Mouse (Mus musculus) neural tube, embryonic 11.5 days (tissue): ENCODE data around the gene Elmsan1. TPM values are rescaled to one million over a fixed set of nuclear protein-coding genes. Genes with fewer than 3 reads are reported as not detected.

ENCODE experiments used
- ATAC-seq: fragments of 200-750 bp; cut with Nextera tagmentation; 2 replicates; pipeline ENCODE4 v1.8.0; 2017; ENCODE audit warnings: moderate number of reproducible peaks, mild to moderate bottlenecking, moderate TSS enrichment, moderate library complexity; ENCODE audit not compliant: insufficient read depth, low FRiP score, low TSS enrichment
- DNase-seq: peaks from one replicate; pipeline ENCODE4 v3.0.0-alpha.2; 2015; ENCODE audit warnings: low spot score
- H3K27ac ChIP-seq: fragments of 300-500 bp; sonication (generic); 2 replicates; pipeline ENCODE4 v1.5.1; 2014; ENCODE audit warnings: low read depth, mild to moderate bottlenecking, low read length
- H3K27me3 ChIP-seq: fragments of 300-500 bp; sonication (generic); 2 replicates; pipeline ENCODE4 v1.6.1; 2014; ENCODE audit warnings: mild to moderate bottlenecking, low read length, mixed read lengths; ENCODE audit not compliant: control insufficient read depth, insufficient read depth
- H3K36me3 ChIP-seq: fragments of 300-500 bp; sonication (generic); 2 replicates; pipeline ENCODE4 v1.6.1; 2014; ENCODE audit warnings: mild to moderate bottlenecking, low read length, moderate library complexity, mixed read lengths; ENCODE audit not compliant: control insufficient read depth, insufficient read depth
- H3K4me1 ChIP-seq: fragments of 300-500 bp; sonication (generic); 2 replicates; pipeline ENCODE4 v1.6.1; 2014; ENCODE audit warnings: low read length, mixed read lengths; ENCODE audit not compliant: control insufficient read depth, insufficient read depth
- H3K4me2 ChIP-seq: fragments of 300-500 bp; sonication (generic); 2 replicates; pipeline ENCODE4 v1.6.1; 2014; ENCODE audit warnings: low read depth, mild to moderate bottlenecking, moderate library complexity
- H3K4me3 ChIP-seq: fragments of 300-500 bp; sonication (generic); 2 replicates; pipeline ENCODE4 v1.5.1; 2014; ENCODE audit warnings: low read depth, low read length
- H3K9ac ChIP-seq: fragments of 300-500 bp; sonication (generic); 2 replicates; pipeline ENCODE4 v1.6.1; 2014; ENCODE audit warnings: mild to moderate bottlenecking, low read length
- H3K9me3 ChIP-seq: fragments of 300-500 bp; sonication (generic); 2 replicates; pipeline ENCODE4 v1.6.1; 2016; ENCODE audit warnings: low read length; ENCODE audit not compliant: control insufficient read depth
- WGBS: fragments of 180-500 bp; shearing (Covaris S2); extraction: QIAGEN DNeasy Blood & Tissue Kit; methylation state at CpG from one replicate; pipeline ENCODE4 v1.1.7; 2014; 5-methylcytosine and 5-hydroxymethylcytosine counted together
- polyA plus RNA-seq: library from polyadenylated mRNA; unstranded; fragments of >200 nt; fragmentation: Nextera tagmentation; extraction: Ambion mirVana; gene quantifications from 2 replicates; pipeline ENCODE4 v1.2.1, GENCODE M21; 2014

The Elmsan1 gene
- polyA plus RNA-seq, 1 experiment from 2014 or later, result 4.4 TPM

- no peak overlapping the region for H3K27ac ChIP-seq
- WGBS, result 91% methylated on average over 3 of the region's 3 CpGs
- H3K4me3 ChIP-seq, result no peak overlapping the region
- DNase-seq (no peak), ATAC-seq (no peak)
- H3K4me1 ChIP-seq, result peaks cover 24% of the 10 kb centered on the region
- H3K9ac ChIP-seq, result no peak overlapping the region
- H3K27me3 ChIP-seq, result no peaks in the 10 kb centered on the region
- H3K9me3 ChIP-seq, result no peaks in the 10 kb centered on the region
- H3K4me2 ChIP-seq, result no peak overlapping the region
- no peaks in the 10 kb centered on the region for H3K36me3 ChIP-seq
These were observed 32.1 kb downstream of the Elmsan1 start for GRCm38 (mm10) chr12:84186536-84186935.

GRCm38 (mm10) chr12:84185547-84185946 lies 33.1 kb downstream of the Elmsan1 start:
- ATAC-seq (no peak), DNase-seq (no peak)
- Histone ChIP-seq H3K4me2 (no peak overlapping the region), H3K9ac (no peak overlapping the region), H3K27me3 (no peaks in the 10 kb centered on the region), H3K27ac (no peak overlapping the region), H3K9me3 (no peaks in the 10 kb centered on the region), H3K4me3 (no peak overlapping the region), H3K4me1 (peaks cover 21% of the 10 kb centered on the region), H3K36me3 (no peaks in the 10 kb centered on the region)
- 84% methylated on average over 6 of the region's 6 CpGs for WGBS

GRCm38 (mm10) chr12:84184979-84185378 lies 33.7 kb downstream of the Elmsan1 start:
- no peaks in the 10 kb centered on the region for H3K36me3 ChIP-seq
- ATAC-seq (no peak), DNase-seq (no peak)
- no peaks in the 10 kb centered on the region for H3K27me3 ChIP-seq
- H3K9me3 ChIP-seq, result no peaks in the 10 kb centered on the region
- no peak overlapping the region for H3K27ac ChIP-seq
- H3K4me3 ChIP-seq, result no peak overlapping the region
- no peak overlapping the region for H3K9ac ChIP-seq
- H3K4me2 ChIP-seq, result no peak overlapping the region
- WGBS, result 90% methylated on average over 5 of the region's 5 CpGs
- peaks cover 16% of the 10 kb centered on the region for H3K4me1 ChIP-seq

GRCm38 (mm10) chr12:84181999-84182398 lies 36.7 kb downstream of the Elmsan1 start:
- Histone ChIP-seq H3K4me3 (no peak overlapping the region), H3K9me3 (no peaks in the 10 kb centered on the region), H3K4me2 (no peak overlapping the region), H3K9ac (no peak overlapping the region), H3K27ac (0 out of 2 replicates have a peak overlapping the region, but pooled peaks have one; percentile 21), H3K4me1 (peaks cover 15% of the 10 kb centered on the region), H3K27me3 (no peaks in the 10 kb centered on the region), H3K36me3 (no peaks in the 10 kb centered on the region)
- 61% methylated on average over 6 of the region's 6 CpGs for WGBS
- ATAC-seq, result no peak
- no peak for DNase-seq

- Histone ChIP-seq H3K4me1 (peaks cover 26% of the 10 kb centered on the region), H3K9ac (no peak overlapping the region), H3K4me2 (no peak overlapping the region), H3K27me3 (no peaks in the 10 kb centered on the region), H3K4me3 (no peak overlapping the region), H3K27ac (no peak overlapping the region), H3K36me3 (no peaks in the 10 kb centered on the region), H3K9me3 (no peaks in the 10 kb centered on the region)
- no peak for DNase-seq
- ATAC-seq, result peak; percentile 76
- 87% methylated on average over 8 of the region's 8 CpGs for WGBS
These were observed 37.8 kb downstream of the Elmsan1 start for GRCm38 (mm10) chr12:84180701-84181435.

GRCm38 (mm10) chr12:84180090-84180489 lies 38.6 kb downstream of the Elmsan1 start:
- Histone ChIP-seq H3K27ac (no peak overlapping the region), H3K9me3 (no peaks in the 10 kb centered on the region), H3K4me1 (peaks cover 32% of the 10 kb centered on the region), H3K36me3 (no peaks in the 10 kb centered on the region), H3K4me2 (no peak overlapping the region), H3K9ac (no peak overlapping the region), H3K27me3 (no peaks in the 10 kb centered on the region), H3K4me3 (no peak overlapping the region)
- DNase-seq (no peak), ATAC-seq (no peak)
- WGBS, result 85% methylated on average over 3 of the region's 3 CpGs

- H3K4me1 ChIP-seq, result peaks cover 32% of the 10 kb centered on the region
- 71% methylated on average over 10 of the region's 10 CpGs for WGBS
These were observed 39.8 kb downstream of the Elmsan1 start for GRCm38 (mm10) chr12:84178652-84179445.

GRCm38 (mm10) chr12:84178052-84178451 lies 40.6 kb downstream of the Elmsan1 start:
- Histone ChIP-seq H3K36me3 (peaks cover 4% of the 10 kb centered on the region; the same call in 1 of the 2 replicates), H3K4me3 (no peak overlapping the region), H3K27me3 (no peaks in the 10 kb centered on the region), H3K9me3 (no peaks in the 10 kb centered on the region), H3K9ac (no peak overlapping the region), H3K27ac (no peak overlapping the region), H3K4me1 (peaks cover 32% of the 10 kb centered on the region), H3K4me2 (no peak overlapping the region)
- no peak for ATAC-seq
- DNase-seq, result no peak
- 36% methylated on average over 1 of the region's 1 CpGs for WGBS

More at GRCm38 (mm10) chr12:84178652-84179445, 39.8 kb downstream of the Elmsan1 start:
- ATAC-seq (no peak), DNase-seq (no peak)
- no peak overlapping the region for H3K4me2 ChIP-seq
- no peak overlapping the region for H3K9ac ChIP-seq
- no peak overlapping the region for H3K4me3 ChIP-seq
- H3K27me3 ChIP-seq, result no peaks in the 10 kb centered on the region
- no peaks in the 10 kb centered on the region for H3K36me3 ChIP-seq
- H3K9me3 ChIP-seq, result no peaks in the 10 kb centered on the region
- no peak overlapping the region for H3K27ac ChIP-seq
